Mouse (Mus musculus) mature B cell (primary cell): Measurements from ENCODE around the gene Gadd45b.

ENCODE experiments used
- in situ Hi-C: fragments of 300-500 bp; cut with MboI; formaldehyde crosslinking; loops from 2 replicates; pipeline ENCODE4 v1.14.3; 2019

Gene Gadd45b

GRCm38 (mm10) chr10:80929299-80930226 is at the start of gene Gadd45b:
TSS of gene Gadd45b (plus strand) at chr10:80930073.
- in situ Hi-C loops: loop anchor here (5.0 kb wide), 1 partner anchor 68 kb away; no protein-coding TSS in a partner anchor

- in situ Hi-C loops: no loop called here
These were observed 49.7 kb upstream of the Gadd45b start for GRCm38 (mm10) chr10:80880131-80880641.

GRCm38 (mm10) chr10:80880901-80881300 is 49.0 kb upstream of the Gadd45b start:
- in situ Hi-C loops: no loop called here

GRCm38 (mm10) chr10:80881301-80881700 is 48.6 kb upstream of the Gadd45b start:
- in situ Hi-C loops: no loop called here

- in situ Hi-C loops: no loop called here
These were observed 42.7 kb upstream of the Gadd45b start for GRCm38 (mm10) chr10:80887181-80887580.

GRCm38 (mm10) chr10:80895100-80895499 is 34.8 kb upstream of the Gadd45b start:
- in situ Hi-C loops: no loop called here

- in situ Hi-C loops: no loop called here
These were observed 34.2 kb upstream of the Gadd45b start for GRCm38 (mm10) chr10:80895697-80896096.

GRCm38 (mm10) chr10:80896581-80897485 is 33.0 kb upstream of the Gadd45b start:
- in situ Hi-C loops: no loop called here

- in situ Hi-C loops: no loop called here
These were observed 31.9 kb upstream of the Gadd45b start for GRCm38 (mm10) chr10:80897861-80898510.

- in situ Hi-C loops: no loop called here
These were observed 30.8 kb upstream of the Gadd45b start for GRCm38 (mm10) chr10:80899074-80899473.

- in situ Hi-C loops: no loop called here
These were observed 30.1 kb upstream of the Gadd45b start for GRCm38 (mm10) chr10:80899591-80900317.

- in situ Hi-C loops: no loop called here
These were observed 29.3 kb upstream of the Gadd45b start, which contains the start of gene Timm13 for GRCm38 (mm10) chr10:80900318-80901247. TSS of gene Timm13 (minus strand) at chr10:80900969.

- in situ Hi-C loops: no loop called here
These were observed 28.2 kb upstream of the Gadd45b start for GRCm38 (mm10) chr10:80901409-80902272.

- in situ Hi-C loops: no loop called here
These were observed 27.5 kb upstream of the Gadd45b start for GRCm38 (mm10) chr10:80902273-80902940.

- in situ Hi-C loops: no loop called here
These were observed 26.6 kb upstream of the Gadd45b start for GRCm38 (mm10) chr10:80903282-80903681.

GRCm38 (mm10) chr10:80904004-80904693 is 25.7 kb upstream of the Gadd45b start:
- in situ Hi-C loops: no loop called here

- in situ Hi-C loops: no loop called here
These were observed 25.2 kb upstream of the Gadd45b start for GRCm38 (mm10) chr10:80904709-80905108.
